Mouse (Mus musculus) hindbrain, embryonic 11.5 days (tissue): ENCODE results near the gene Sdc1. TPM values are rescaled to one million over a fixed set of nuclear protein-coding genes. Genes with fewer than 3 reads are reported as not detected.

Experiments
- ATAC-seq: fragments of 200-750 bp; cut with Nextera tagmentation; 2 replicates; pipeline ENCODE4 v1.8.0; 2017; ENCODE audit warnings: mild to moderate bottlenecking, moderate TSS enrichment, moderate library complexity; ENCODE audit not compliant: low FRiP score
- DNase-seq: peaks from one replicate; pipeline ENCODE4 v3.0.0-alpha.2; 2015; ENCODE audit warnings: low spot score
- H3K27ac ChIP-seq: fragments of 300-500 bp; sonication (generic); 2 replicates; pipeline ENCODE4 v1.5.1; 2014; ENCODE audit warnings: mild to moderate bottlenecking, low read depth, low read length
- H3K27me3 ChIP-seq: fragments of 300-500 bp; sonication (generic); 2 replicates; pipeline ENCODE4 v1.6.1; 2014; ENCODE audit warnings: mild to moderate bottlenecking, low read length, moderate library complexity, mixed read lengths; ENCODE audit not compliant: control insufficient read depth, insufficient read depth
- H3K36me3 ChIP-seq: fragments of 300-500 bp; sonication (generic); 2 replicates; pipeline ENCODE4 v1.6.1; 2014; ENCODE audit warnings: mild to moderate bottlenecking, low read length, moderate library complexity, mixed read lengths; ENCODE audit not compliant: control insufficient read depth, insufficient read depth
- H3K4me1 ChIP-seq: fragments of 300-500 bp; sonication (generic); replicated peaks from 2 replicates; pipeline ENCODE4 v1.6.1; 2014; ENCODE audit warnings: low read length, mixed read lengths; ENCODE audit not compliant: control insufficient read depth, insufficient read depth
- H3K4me2 ChIP-seq: fragments of 300-500 bp; sonication (generic); replicated peaks from 2 replicates; pipeline ENCODE4 v1.6.1; 2014; ENCODE audit warnings: mild to moderate bottlenecking, low read depth, low read length
- H3K4me3 ChIP-seq: fragments of 300-500 bp; sonication (generic); 2 replicates; pipeline ENCODE4 v1.5.1; 2014; ENCODE audit warnings: low read depth, low read length
- H3K9ac ChIP-seq: fragments of 300-500 bp; sonication (generic); 2 replicates; pipeline ENCODE4 v1.6.1; 2014; ENCODE audit warnings: low read depth, low read length
- H3K9me3 ChIP-seq: fragments of 300-500 bp; sonication (generic); 2 replicates; pipeline ENCODE4 v1.6.1; 2016; ENCODE audit warnings: low read length; ENCODE audit not compliant: control insufficient read depth
- WGBS: fragments of 180-500 bp; shearing (Covaris S2); extraction: QIAGEN DNeasy Blood & Tissue Kit; methylation state at CpG from one replicate; pipeline ENCODE4 v1.1.7; 2014; 5-methylcytosine and 5-hydroxymethylcytosine counted together
- polyA plus RNA-seq: library from polyadenylated mRNA; unstranded; fragments of >200 nt; fragmentation: Nextera tagmentation; extraction: Ambion mirVana; gene quantifications from 2 replicates; pipeline ENCODE4 v1.2.1, GENCODE M21; 2014

The Sdc1 gene
- polyA plus RNA-seq, 1 experiment from 2014 or later: 49.3 TPM

- Histone ChIP-seq H3K4me1 (no peaks in the 10 kb centered on the region), H3K27me3 (no peaks in the 10 kb centered on the region), H3K27ac (no peak overlapping the region), H3K36me3 (0 out of 2 replicates have a peak, but pooled peaks cover 2% of the 10 kb centered on the region), H3K9ac (no peak overlapping the region), H3K9me3 (no peaks in the 10 kb centered on the region; the same call in 1 of the 2 replicates), H3K4me3 (no peak overlapping the region), H3K4me2 (no peak overlapping the region)
- ATAC-seq (no peak), DNase-seq (no peak)
- 84% methylated on average over 7 of the region's 7 CpGs for WGBS
Observed at GRCm38 (mm10) chr12:8761058-8761457, 10.1 kb upstream of the Sdc1 start.

- no peak for DNase-seq
- Histone ChIP-seq H3K9ac (no peak overlapping the region), H3K27me3 (no peaks in the 10 kb centered on the region), H3K36me3 (no peaks in the 10 kb centered on the region), H3K27ac (no peak overlapping the region), H3K9me3 (no peaks in the 10 kb centered on the region; the same call in 1 of the 2 replicates), H3K4me1 (no peaks in the 10 kb centered on the region), H3K4me2 (no peak overlapping the region), H3K4me3 (no peak overlapping the region)
- no peak for ATAC-seq
- 75% methylated on average over 2 of the region's 2 CpGs for WGBS
Observed at GRCm38 (mm10) chr12:8762667-8763066, 8.5 kb upstream of the Sdc1 start.

GRCm38 (mm10) chr12:8764221-8764930 is 6.7 kb upstream of the Sdc1 start:
- WGBS: 81% methylated on average over 15 of the region's 15 CpGs
- no peak for ATAC-seq

GRCm38 (mm10) chr12:8771844-8772380 is 789 bp downstream of the Sdc1 start:
- peak; percentile 43 for ATAC-seq
- DNase-seq: peak; percentile 77
- under 1% methylated on average over 37 of the region's 37 CpGs for WGBS
- Histone ChIP-seq H3K9me3 (no peaks in the 10 kb centered on the region), H3K4me3 (peak overlapping the region; percentile 85), H3K27me3 (no peaks in the 10 kb centered on the region), H3K4me1 (0 out of 2 replicates have a peak, but pooled peaks cover 3% of the 10 kb centered on the region), H3K36me3 (no peaks in the 10 kb centered on the region), H3K27ac (peak overlapping the region; percentile 70), H3K4me2 (peak overlapping the region; percentile 95), H3K9ac (peak overlapping the region; percentile 92)

More at GRCm38 (mm10) chr12:8764221-8764930, 6.7 kb upstream of the Sdc1 start:
- DNase-seq: no peak
- Histone ChIP-seq H3K4me2 (no peak overlapping the region), H3K27me3 (no peaks in the 10 kb centered on the region), H3K4me3 (no peak overlapping the region), H3K27ac (no peak overlapping the region), H3K9ac (no peak overlapping the region), H3K9me3 (no peaks in the 10 kb centered on the region), H3K36me3 (no peaks in the 10 kb centered on the region), H3K4me1 (no peaks in the 10 kb centered on the region)

GRCm38 (mm10) chr12:8772451-8773143 is 1.5 kb downstream of the Sdc1 start:
- H3K27ac ChIP-seq: peak overlapping the region; percentile 70
- DNase-seq (peak; percentile 74), ATAC-seq (peak; percentile 61)
- H3K9ac ChIP-seq: peak overlapping the region; percentile 92
- WGBS: under 1% methylated on average over 46 of the region's 55 CpGs
- no peaks in the 10 kb centered on the region for H3K27me3 ChIP-seq
- peak overlapping the region; percentile 85 for H3K4me3 ChIP-seq
- H3K4me2 ChIP-seq: peak overlapping the region; percentile 95
- 0 out of 2 replicates have a peak, but pooled peaks cover 3% of the 10 kb centered on the region for H3K4me1 ChIP-seq
- no peaks in the 10 kb centered on the region for H3K36me3 ChIP-seq
- H3K9me3 ChIP-seq: no peaks in the 10 kb centered on the region

GRCm38 (mm10) chr12:8773336-8773735 is 2.2 kb downstream of the Sdc1 start:
- 31% methylated on average over 6 of the region's 6 CpGs for WGBS
- H3K9ac ChIP-seq: peak overlapping the region; percentile 92
- H3K4me1 ChIP-seq: 0 out of 2 replicates have a peak, but pooled peaks cover 3% of the 10 kb centered on the region
- no peaks in the 10 kb centered on the region for H3K27me3 ChIP-seq
- H3K9me3 ChIP-seq: no peaks in the 10 kb centered on the region
- DNase-seq (no peak), ATAC-seq (no peak)
- H3K4me3 ChIP-seq: peak overlapping the region; percentile 85
- H3K4me2 ChIP-seq: peak overlapping the region; percentile 95
- no peaks in the 10 kb centered on the region for H3K36me3 ChIP-seq
- no peak overlapping the region for H3K27ac ChIP-seq

- H3K9ac ChIP-seq: no peak overlapping the region
- H3K27ac ChIP-seq: no peak overlapping the region
- no peaks in the 10 kb centered on the region for H3K36me3 ChIP-seq
- H3K27me3 ChIP-seq: no peaks in the 10 kb centered on the region
- ATAC-seq (no peak), DNase-seq (no peak)
- H3K4me1 ChIP-seq: 0 out of 2 replicates have a peak, but pooled peaks cover 3% of the 10 kb centered on the region
- H3K9me3 ChIP-seq: no peaks in the 10 kb centered on the region
- H3K4me3 ChIP-seq: no peak overlapping the region
- H3K4me2 ChIP-seq: no peak overlapping the region; the same call in 1 of the 2 replicates
Observed at GRCm38 (mm10) chr12:8774183-8774582, 3.1 kb downstream of the Sdc1 start.

- no peak for ATAC-seq
- no peak for DNase-seq
- WGBS: 93% methylated on average over 7 of the region's 7 CpGs
- H3K36me3 ChIP-seq: no peaks in the 10 kb centered on the region
- H3K27ac ChIP-seq: no peak overlapping the region
- H3K9me3 ChIP-seq: no peaks in the 10 kb centered on the region
- no peak overlapping the region for H3K4me2 ChIP-seq
- no peak overlapping the region for H3K4me3 ChIP-seq
- no peak overlapping the region for H3K9ac ChIP-seq
- no peaks in the 10 kb centered on the region for H3K27me3 ChIP-seq
- H3K4me1 ChIP-seq: 0 out of 2 replicates have a peak, but pooled peaks cover 3% of the 10 kb centered on the region
Observed at GRCm38 (mm10) chr12:8776206-8776605, 5.1 kb downstream of the Sdc1 start.
